Mouse (Mus musculus) retina, postnatal 7 days (tissue): ENCODE results near the gene Plekhf1.
A peak's percentile ranks its signal among the peaks of the same experiment; 100 is the strongest.

Experiments used
- DNase-seq: peaks from one replicate; pipeline ENCODE4 v3.0.0-alpha.2; 2012; ENCODE audit warnings: low read depth, low spot score

Gene Plekhf1

DNA sequence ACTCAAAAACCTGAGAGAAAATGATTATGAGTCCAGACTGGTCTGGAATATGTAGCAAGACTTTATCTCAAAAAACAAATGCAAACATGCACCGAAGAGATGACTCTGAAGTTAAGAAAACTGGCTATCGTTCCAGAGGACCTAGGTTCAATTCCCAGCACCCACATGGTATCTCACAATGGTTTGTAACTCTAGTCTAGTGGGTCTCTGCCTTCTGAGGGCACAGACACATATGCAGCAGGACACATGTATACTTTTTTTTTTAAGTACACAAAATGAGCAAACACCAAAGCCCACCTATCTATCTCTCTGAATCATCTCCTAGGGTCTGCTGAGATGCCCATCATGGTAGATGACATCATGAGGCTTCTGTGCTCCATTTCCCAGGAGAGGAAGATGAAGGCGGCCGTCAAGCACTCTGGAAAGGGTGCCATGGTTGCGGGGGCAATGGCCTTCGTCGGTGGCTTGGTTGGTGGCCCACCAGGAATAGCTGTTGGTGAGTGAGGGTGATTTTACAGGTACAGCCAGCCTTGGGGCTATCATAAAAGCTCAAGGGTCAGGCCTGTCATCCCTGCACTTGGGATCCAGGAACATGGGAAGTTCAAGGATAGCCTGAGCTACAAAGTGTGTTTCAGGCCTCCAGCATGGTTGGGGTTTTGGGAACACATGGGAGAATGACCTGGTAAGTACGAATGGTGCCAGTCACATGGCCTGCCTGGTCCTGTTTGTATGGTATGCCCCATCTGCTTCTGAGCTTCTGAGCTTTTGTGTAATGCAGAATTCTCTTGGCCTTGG, 39.3 kb downstream of the Plekhf1 start:
- DNase-seq, result no peak

DNA sequence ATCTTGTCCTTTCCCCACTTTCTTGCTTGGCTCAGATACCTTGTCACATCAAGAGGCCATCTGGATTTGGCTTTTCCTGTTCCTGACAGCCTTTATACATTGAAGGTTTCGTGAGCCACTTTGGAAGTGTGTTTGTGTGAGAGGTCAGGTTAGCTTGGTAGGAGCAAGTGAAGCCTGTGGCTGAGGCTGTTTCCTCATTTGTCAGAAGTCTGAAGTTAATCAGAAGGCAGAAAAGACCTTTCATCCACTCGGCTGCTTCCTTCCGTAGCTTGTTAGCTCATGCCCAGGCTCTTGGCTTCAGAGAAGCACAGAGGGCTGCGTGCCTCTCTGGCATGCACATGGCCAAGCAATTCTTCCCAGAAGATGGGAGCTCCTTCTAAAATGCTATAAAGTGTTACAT, 40.0 kb downstream of the Plekhf1 start:
- no peak for DNase-seq

DNA sequence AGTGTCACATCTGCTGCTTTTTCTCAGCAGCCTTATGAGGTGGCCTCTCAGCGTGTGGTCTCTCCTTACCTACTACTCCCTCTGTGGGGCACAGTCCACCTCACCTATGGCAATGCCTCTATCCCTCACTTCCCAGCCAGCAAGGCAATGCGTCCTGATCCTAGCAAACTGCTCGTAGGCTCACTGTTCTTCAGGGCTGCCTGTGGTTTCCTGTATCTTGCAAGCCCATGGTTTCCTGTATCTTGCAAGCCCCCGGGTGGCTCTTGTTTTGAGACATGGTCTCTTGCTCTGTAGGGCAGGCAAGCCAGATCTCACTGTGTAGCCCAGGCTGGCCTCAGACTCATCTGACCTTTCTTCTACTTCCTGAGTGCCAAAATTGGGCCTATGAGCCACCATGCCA, 41.0 kb downstream of the Plekhf1 start:
- no peak for DNase-seq

DNA sequence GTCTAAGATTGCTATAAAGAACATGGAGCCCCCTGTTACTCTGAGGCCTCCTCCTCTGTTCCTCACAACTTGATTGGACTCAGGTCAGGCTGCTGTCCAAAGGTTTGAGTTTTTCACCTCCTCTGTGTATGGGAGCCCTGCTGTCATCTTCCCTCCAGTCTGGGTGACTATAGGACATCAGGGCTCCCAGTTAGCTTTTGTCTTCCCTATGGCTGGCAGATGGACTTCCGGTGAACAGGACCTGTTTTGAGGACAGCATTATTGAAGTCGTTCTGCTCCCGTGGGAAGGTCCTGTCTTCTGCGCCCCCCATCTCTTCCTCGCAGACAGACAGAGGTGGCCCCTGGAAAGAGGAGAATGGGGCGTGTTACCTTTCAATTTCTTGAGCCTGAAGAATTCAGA, 43.0 kb downstream of the Plekhf1 start:
- no peak for DNase-seq

DNA sequence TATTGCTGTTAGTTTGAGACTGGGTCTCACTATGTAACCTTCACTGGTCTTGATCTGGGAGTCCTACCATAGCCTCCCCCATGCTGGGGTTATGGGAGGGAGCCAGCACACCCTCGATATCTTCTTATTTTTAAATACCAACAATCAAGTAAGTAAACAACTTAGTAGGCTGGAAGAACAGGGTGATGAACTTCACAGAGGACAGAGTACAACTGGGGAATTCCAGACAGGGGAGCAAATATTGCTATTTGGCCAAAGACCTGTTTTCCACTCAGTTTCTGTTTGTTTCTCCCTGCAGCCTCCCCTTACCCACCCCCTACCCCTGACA, 43.4 kb downstream of the Plekhf1 start:
- DNase-seq, result no peak

DNA sequence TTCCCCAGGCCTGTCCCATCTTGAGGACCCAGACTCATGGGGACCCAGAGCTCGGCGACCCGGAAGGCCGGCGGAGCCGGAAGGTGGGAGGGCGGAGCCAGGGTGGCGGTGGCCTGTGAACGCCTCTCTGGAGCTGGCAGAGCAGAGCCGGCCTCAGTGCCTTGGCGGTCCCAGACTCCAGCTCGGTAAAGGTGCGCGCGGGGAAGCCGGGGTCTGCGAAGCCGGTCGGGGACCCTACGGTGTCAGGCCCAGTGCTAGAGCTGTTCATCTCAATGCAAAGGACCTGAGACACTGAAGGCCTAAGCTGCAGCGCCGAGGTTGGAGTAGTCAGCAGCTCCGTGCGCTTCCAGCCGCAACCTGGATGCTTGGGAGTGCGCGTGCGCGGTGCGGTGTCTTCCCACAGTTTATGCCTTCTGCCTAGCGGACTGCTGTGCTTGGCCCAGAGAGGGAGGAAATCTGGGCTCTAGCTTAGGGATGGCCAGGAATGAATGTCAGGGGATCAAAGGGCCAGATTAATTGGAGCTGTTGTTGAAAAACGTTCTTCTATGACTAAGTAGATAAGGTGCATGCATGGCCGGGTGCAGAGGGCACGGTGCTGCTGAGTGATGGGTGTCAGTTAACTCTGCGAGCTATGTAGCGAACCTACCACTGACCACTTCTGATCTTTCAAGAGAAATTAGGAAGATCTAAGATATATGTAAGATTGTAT, 44.0 kb downstream of the Plekhf1 start:
- peak; percentile 68 for DNase-seq

DNA sequence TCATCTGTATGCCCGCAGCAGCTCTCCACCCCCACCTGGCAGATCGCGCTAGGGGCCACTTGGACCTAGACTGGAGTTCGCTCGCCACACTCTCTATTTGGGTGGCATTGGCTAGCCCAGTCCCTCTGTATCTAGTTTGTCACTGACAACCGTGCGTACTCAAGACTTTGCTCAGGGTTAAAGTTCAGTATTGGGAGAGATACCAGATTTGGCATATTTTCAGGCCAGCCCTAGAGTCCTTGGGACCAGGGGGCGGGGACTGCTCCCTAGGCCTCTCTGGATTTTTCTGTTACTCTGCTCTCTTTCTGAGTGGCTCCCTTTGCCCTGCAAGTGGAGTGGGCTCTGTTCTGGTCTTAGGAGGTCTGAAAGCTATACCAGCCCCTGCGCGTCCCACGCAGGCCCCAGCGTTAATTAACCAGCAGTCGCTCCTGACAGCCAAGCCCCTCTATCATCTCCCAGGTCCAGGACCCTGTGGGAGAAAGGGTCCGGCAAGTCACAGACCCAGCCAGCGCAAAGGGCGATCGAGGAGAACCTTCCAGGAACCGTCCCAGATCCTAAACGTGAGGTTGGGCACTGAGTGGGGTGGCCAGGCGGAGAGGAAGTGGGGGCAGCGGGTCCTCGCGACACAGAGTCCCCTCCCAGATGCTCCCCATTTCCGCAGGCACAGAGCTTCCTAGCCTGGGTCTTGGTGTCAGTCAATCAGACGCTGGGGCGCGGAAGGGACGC, 44.7 kb downstream of the Plekhf1 start, which contains the start of gene 1600014C10Rik:
TSS of gene 1600014C10Rik (plus strand) at position 256 of the 726 bp plus-strand sequence.
- no peak for DNase-seq

DNA sequence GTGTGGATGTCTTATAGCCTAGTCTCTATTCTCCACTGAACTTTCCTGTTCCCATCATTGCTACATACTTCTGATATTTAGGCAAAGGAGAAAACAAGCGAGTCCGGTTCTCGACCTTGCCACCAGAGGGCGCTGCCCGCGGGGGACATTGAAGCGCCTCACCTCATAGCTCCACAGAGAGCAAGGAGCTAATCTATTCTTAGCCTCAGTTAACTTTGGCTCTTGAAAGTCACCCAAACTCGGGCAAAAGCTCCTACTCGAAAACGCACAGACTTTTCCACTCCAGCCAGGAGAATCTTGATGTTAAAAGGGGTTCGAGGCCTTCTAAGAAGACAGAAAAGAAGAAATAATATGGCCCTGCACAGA, 45.2 kb downstream of the Plekhf1 start:
- peak; percentile 57 for DNase-seq

DNA sequence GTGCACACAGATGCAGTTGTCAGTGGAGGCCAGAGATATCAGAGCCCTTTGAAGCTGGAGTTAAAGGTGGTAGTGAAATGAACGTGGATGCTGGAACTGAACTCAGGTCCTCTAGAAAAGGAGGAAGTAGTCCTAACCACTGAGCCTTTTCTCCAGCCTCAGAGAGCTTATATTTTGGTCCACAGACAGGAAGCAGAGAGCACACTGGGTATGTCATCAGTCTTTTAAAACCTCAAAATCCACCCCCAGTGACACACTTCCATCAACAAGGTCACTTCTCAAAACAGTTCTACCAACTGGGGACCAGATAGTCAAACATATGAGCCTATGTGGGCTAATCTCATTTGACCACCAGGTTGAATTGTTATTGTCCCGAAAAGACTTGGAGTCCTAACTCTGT, 46.5 kb downstream of the Plekhf1 start:
- no peak for DNase-seq

DNA sequence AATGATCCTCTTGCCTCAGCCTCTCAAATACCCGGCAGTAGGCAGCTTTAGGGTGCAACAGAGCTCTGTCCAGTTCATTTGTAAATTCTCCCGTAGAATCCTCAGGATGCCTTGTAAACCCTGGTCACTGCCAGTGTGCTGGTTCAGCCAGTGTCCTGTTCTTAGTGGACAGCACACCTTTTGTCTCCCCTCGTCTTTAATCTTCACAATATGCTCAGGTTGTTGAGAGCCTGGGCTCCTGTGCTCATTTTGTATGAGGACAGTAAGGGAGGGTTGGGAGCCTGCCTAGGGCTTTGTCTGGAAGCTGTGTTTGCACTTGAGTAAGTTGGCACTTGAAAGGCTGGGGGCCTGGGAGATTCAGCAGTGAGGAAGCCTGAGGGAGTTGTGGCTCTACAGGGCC, 47.9 kb downstream of the Plekhf1 start:
- DNase-seq, result no peak

DNA sequence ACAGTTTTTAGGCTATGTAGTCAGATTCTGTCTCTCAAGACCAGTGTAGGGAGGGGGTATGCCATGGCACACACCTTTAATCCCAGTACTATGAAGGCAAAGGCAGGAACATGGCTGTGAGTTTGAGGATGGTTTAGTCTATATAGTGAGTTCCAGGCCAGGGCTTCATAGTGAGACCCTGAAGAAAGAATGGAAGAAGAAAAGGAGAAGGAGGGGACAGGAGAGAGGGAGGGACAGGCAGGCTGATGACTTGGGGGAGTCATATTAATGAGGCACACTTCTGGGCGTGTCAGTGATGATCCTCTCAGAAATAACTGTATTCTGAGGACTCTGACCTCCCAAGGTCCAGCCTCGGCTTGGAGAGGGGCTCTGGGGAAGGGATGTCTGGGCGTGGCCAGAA, 51.8 kb downstream of the Plekhf1 start:
- no peak for DNase-seq

DNA sequence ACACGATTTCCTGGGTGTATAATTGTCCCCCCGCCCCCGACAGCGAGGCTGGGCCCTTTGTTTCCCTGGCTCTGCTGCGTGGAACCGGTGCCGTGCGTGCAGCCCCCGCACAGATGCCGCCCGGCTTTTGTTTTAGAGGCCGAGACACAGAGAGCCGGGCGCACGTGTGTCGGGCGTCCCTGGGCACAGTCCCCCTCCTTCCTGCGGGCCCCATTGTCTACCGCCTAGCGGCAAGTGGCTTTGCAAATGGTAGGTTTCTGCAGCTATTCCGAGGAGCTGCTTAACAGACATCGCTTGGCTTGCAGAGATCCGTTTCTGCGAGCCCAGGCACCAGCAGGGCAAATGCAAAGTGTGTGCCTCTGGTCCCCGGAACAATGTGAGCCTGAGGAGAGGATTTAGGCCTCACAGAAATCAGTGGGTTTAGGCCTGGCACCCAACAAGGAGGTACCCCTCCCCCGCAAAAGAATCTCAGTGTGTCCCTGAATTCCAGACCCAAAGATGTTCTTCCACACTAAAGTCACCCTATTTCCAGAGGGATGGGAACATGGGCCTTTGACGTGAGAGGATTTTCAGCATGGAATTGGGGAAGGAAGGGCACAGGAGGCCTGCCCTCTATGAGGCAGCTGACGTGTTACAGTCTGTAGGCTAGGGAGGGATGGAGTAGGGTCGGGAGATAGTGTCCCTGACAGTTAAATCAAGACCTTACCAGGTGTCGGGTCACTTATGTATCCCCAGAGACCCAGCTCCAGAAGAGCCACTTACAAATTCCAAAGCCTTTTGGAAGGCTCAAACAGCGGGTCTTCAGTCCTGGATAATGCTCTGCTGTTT, 53.3 kb downstream of the Plekhf1 start:
- no peak for DNase-seq

DNA sequence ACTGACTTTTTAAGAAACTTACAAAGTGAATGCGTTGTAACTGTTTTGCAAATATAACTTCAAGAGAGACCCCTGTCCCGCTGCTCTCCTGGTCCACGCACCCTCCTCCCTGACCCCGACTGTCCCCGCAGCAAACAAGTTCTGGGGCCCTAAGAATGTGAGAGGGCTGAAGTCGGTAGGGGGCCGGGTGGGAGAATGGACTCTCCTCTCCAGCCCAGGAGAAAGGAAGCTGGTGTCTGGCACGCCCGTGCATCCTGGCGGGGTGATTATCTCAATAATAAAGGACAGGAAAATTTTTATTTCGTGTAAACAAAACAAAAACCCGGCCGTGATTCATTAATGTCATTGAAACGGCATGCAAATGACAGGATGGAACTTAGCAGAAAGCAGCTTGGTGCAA, 53.9 kb downstream of the Plekhf1 start:
- DNase-seq, result no peak

DNA sequence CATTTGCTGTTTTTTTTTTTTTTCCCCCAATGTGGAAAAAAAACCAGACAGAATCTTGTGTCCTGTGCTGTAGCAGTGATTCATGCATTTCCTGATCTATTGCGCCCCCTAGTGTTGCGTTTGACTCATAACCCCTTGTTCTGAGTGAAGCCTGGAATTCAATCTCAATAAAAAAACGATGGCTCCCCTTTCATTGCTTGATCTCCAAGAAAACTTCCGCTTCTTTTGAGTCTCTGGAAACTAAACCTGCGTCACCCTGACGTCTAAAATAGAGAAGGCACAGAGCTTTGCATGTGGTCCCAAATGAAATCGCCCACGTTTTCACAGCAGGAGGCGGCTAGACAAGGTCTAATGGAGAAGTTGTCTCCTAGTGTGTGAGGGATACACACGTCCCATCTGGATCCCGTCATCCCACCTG, 60.1 kb downstream of the Plekhf1 start:
- DNase-seq, result no peak
